Mouse (Mus musculus) kidney, postnatal 14 days (tissue): Measurements from ENCODE around the gene Acot7.

ENCODE experiments used
- DNase-seq: peaks from one replicate; pipeline ENCODE4 v3.0.0; 2022; ENCODE audit warnings: mixed read lengths

The Acot7 gene

GRCm38 (mm10) chr4:152177537-152178343 is at the start of gene Acot7:
Gene Acot7 (plus strand): TSS chr4:152178134.
- peak; percentile 95 for DNase-seq

GRCm38 (mm10) chr4:152128784-152129183 is 49.1 kb upstream of the Acot7 start:
- peak; percentile 87 for DNase-seq

GRCm38 (mm10) chr4:152129395-152129930 is 48.5 kb upstream of the Acot7 start:
- no peak for DNase-seq

- peak; percentile 83 for DNase-seq
Observed at GRCm38 (mm10) chr4:152130771-152131653, 46.9 kb upstream of the Acot7 start.

- DNase-seq, result no peak
Observed at GRCm38 (mm10) chr4:152131809-152132771, 45.8 kb upstream of the Acot7 start.

GRCm38 (mm10) chr4:152132772-152133169 is 45.2 kb upstream of the Acot7 start:
- DNase-seq, result no peak

- DNase-seq, result no peak
Observed at GRCm38 (mm10) chr4:152133213-152133612, 44.7 kb upstream of the Acot7 start.

- peak; percentile 77 for DNase-seq
Observed at GRCm38 (mm10) chr4:152134507-152134906, 43.4 kb upstream of the Acot7 start.

- no peak for DNase-seq
Observed at GRCm38 (mm10) chr4:152135363-152135762, 42.6 kb upstream of the Acot7 start.

GRCm38 (mm10) chr4:152136112-152136875 is 41.6 kb upstream of the Acot7 start:
- no peak for DNase-seq

- DNase-seq, result no peak
Observed at GRCm38 (mm10) chr4:152136876-152137250, 41.1 kb upstream of the Acot7 start.

GRCm38 (mm10) chr4:152138497-152139260 is 39.3 kb upstream of the Acot7 start:
- peak; percentile 92 for DNase-seq

GRCm38 (mm10) chr4:152140441-152140840 is 37.5 kb upstream of the Acot7 start:
- peak; percentile 70 for DNase-seq

GRCm38 (mm10) chr4:152141521-152142135 is 36.3 kb upstream of the Acot7 start:
- no peak for DNase-seq

- no peak for DNase-seq
Observed at GRCm38 (mm10) chr4:152143632-152144031, 34.3 kb upstream of the Acot7 start.

- no peak for DNase-seq
Observed at GRCm38 (mm10) chr4:152145473-152145872, 32.5 kb upstream of the Acot7 start.

- peak; percentile 35 for DNase-seq
Observed at GRCm38 (mm10) chr4:152146033-152146827, 31.7 kb upstream of the Acot7 start.

GRCm38 (mm10) chr4:152150546-152150945 is 27.4 kb upstream of the Acot7 start:
- no peak for DNase-seq

- no peak for DNase-seq
Observed at GRCm38 (mm10) chr4:152151451-152151965, 26.4 kb upstream of the Acot7 start.
